Mouse (Mus musculus): ENCODE results near the gene Cenpe. TPM values are rescaled to one million over a fixed set of nuclear protein-coding genes. Genes with fewer than 3 reads are reported as not detected.

Cenpe gene
- polyA plus RNA-seq, 1 experiment = 1.0 TPM

GRCm38 (mm10) chr3:135315720-135316425, 103.5 kb downstream of the Cenpe start:
- TF ChIP-seq CTCF (IDR thresholded peaks at IDR 0.05; ENCODE audit: extremely low read depth, insufficient read depth, low read length) (no peak), POLR2A (IDR thresholded peaks at IDR 0.05; ENCODE audit: extremely low read depth, insufficient read depth, low read length) (no peak)
- Histone ChIP-seq H3K4me1 (ENCODE audit: control insufficient read depth, insufficient read depth, low read length) (no peaks in the 10 kb centered on the region), H3K4me3 (ENCODE audit: insufficient read depth, low read length) (no peak overlapping the region), H3K27ac (ENCODE audit: insufficient read depth, low read length) (no peak overlapping the region)

- H3K27ac ChIP-seq (ENCODE audit: insufficient read depth, low read length) = no peak overlapping the region
- no peaks in the 10 kb centered on the region for H3K4me1 ChIP-seq (ENCODE audit: control insufficient read depth, insufficient read depth, low read length)
- no peak for TF ChIP-seq CTCF (IDR thresholded peaks at IDR 0.05; ENCODE audit: extremely low read depth, insufficient read depth, low read length)
- TF ChIP-seq POLR2A (IDR thresholded peaks at IDR 0.05; ENCODE audit: extremely low read depth, insufficient read depth, low read length) = no peak
- no peak overlapping the region for H3K4me3 ChIP-seq (ENCODE audit: insufficient read depth, low read length)
These were observed 106.0 kb downstream of the Cenpe start for GRCm38 (mm10) chr3:135318331-135318730.

Other genes starting within 250 kb of the Cenpe start
- 2.4 and 4.1 TPM in 2 replicates for gene Bdh2, start 68.7 kb downstream of the Cenpe start, polyA plus RNA-seq (2012; rRNA removed)
- gene Slc9b2, start 95.2 kb downstream of the Cenpe start, polyA plus RNA-seq (2012; rRNA removed) = 3.7 and 5.4 TPM in 2 replicates
- gene Slc9b1, start 135.5 kb downstream of the Cenpe start, polyA plus RNA-seq (2012; rRNA removed) = 0.25 TPM in 2 replicates
- gene Cisd2, start 211.4 kb downstream of the Cenpe start, polyA plus RNA-seq (2012; rRNA removed) = 46.9 and 47.5 TPM in 2 replicates
- 149 and 157 TPM in 2 replicates for gene Ube2d3, start 225.6 kb downstream of the Cenpe start, polyA plus RNA-seq (2012; rRNA removed)

Measured in cortical plate, adult 2 months (tissue).